Mouse (Mus musculus): ENCODE measurements around the gene Cela3a. TPM values are rescaled to one million over a fixed set of nuclear protein-coding genes. Genes with fewer than 3 reads are reported as not detected.

Gene Cela3a
- polyA plus RNA-seq, 1 experiment from 2014 or later = not detected

GRCm38 (mm10) chr4:137358291-137359002, 51.1 kb downstream of the Cela3a start:
- 68% methylated on average over 14 of the region's 14 CpGs for WGBS
- H3K27ac ChIP-seq (replicated peaks) = no peak overlapping the region
- H3K4me3 ChIP-seq = peak overlapping the region; percentile 92; the same call in 1 of the 2 replicates
- H3K9me3 ChIP-seq (replicated peaks) = no peaks in the 10 kb centered on the region
- no peak for DNase-seq (ENCODE audit: low spot score)
- H3K4me1 ChIP-seq = peaks cover 29% of the 10 kb centered on the region
- H3K27me3 ChIP-seq (ENCODE audit: low read depth, poor library complexity, severe bottlenecking) = peaks cover 6% of the 10 kb centered on the region; the same call in 1 of the 2 replicates
- no peaks in the 10 kb centered on the region for H3K36me3 ChIP-seq

GRCm38 (mm10) chr4:137357517-137358254, 51.9 kb downstream of the Cela3a start, which contains the start of gene Cdc42:
Cdc42 (minus strand) TSS chr4:137357720.
- peak within 1 kb of the TSS; percentile 92 for H3K4me3 ChIP-seq
- H3K36me3 ChIP-seq = no peaks in the 10 kb centered on the region
- peak; percentile 99 for DNase-seq (ENCODE audit: low spot score)
- peak within 1 kb of the TSS; percentile 100 for H3K27ac ChIP-seq (replicated peaks)
- H3K27me3 ChIP-seq (ENCODE audit: low read depth, poor library complexity, severe bottlenecking) = peaks cover 6% of the 10 kb centered on the region; the same call in 1 of the 2 replicates
- no peaks in the 10 kb centered on the region for H3K9me3 ChIP-seq (replicated peaks)
- WGBS = under 1% methylated on average over 35 of the region's 44 CpGs
- peaks cover 29% of the 10 kb centered on the region for H3K4me1 ChIP-seq

GRCm38 (mm10) chr4:137356674-137357510, 52.7 kb downstream of the Cela3a start:
- peak overlapping the region; percentile 100 for H3K27ac ChIP-seq (replicated peaks)
- WGBS = under 1% methylated on average over 63 of the region's 90 CpGs
- H3K27me3 ChIP-seq (ENCODE audit: low read depth, poor library complexity, severe bottlenecking) = peaks cover 6% of the 10 kb centered on the region; the same call in 1 of the 2 replicates
- H3K4me3 ChIP-seq = peak overlapping the region; percentile 92
- H3K4me1 ChIP-seq = peaks cover 29% of the 10 kb centered on the region
- H3K9me3 ChIP-seq (replicated peaks) = no peaks in the 10 kb centered on the region
- no peaks in the 10 kb centered on the region for H3K36me3 ChIP-seq
- peak; percentile 75 for DNase-seq (ENCODE audit: low spot score)

Other genes starting within 250 kb of the Cela3a start
- 0.79 and 0.99 TPM in 2 replicates for gene Wnt4, start 132.3 kb downstream of the Cela3a start, polyA plus RNA-seq (2016; fragmentation: Nextera tagmentation; extraction: Ambion mirVana)
- gene Cdc42, start 52.1 kb downstream of the Cela3a start, polyA plus RNA-seq (2016; fragmentation: Nextera tagmentation; extraction: Ambion mirVana) = 605 and 627 TPM in 2 replicates
- not detected in 2 replicates for gene Cela3b, start 20.7 kb upstream of the Cela3a start, polyA plus RNA-seq (2016; fragmentation: Nextera tagmentation; extraction: Ambion mirVana)
- not detected in 2 replicates for gene 1700013G24Rik, start 43.5 kb upstream of the Cela3a start, polyA plus RNA-seq (2016; fragmentation: Nextera tagmentation; extraction: Ambion mirVana)
- 11.6 and 15.3 TPM in 2 replicates for gene Hspg2, start 59.0 kb upstream of the Cela3a start, polyA plus RNA-seq (2016; fragmentation: Nextera tagmentation; extraction: Ambion mirVana)
- not detected in 2 replicates for gene Ldlrad2, start 164.8 kb upstream of the Cela3a start, polyA plus RNA-seq (2016; fragmentation: Nextera tagmentation; extraction: Ambion mirVana)
- 72.4 and 72.9 TPM in 2 replicates for gene Usp48, start 184.0 kb upstream of the Cela3a start, polyA plus RNA-seq (2016; fragmentation: Nextera tagmentation; extraction: Ambion mirVana)